Mouse (Mus musculus) megakaryocyte, embryonic 14.5 days (primary cell): ENCODE results near the gene Zbtb8os. TPM values are rescaled to one million over a fixed set of nuclear protein-coding genes. Genes with fewer than 3 reads are reported as not detected.

ENCODE experiments used
- H3K27me3 ChIP-seq: replicated peaks from 2 replicates; pipeline ENCODE3; 2012; ENCODE audit warnings: inconsistent platforms
- H3K36me3 ChIP-seq: replicated peaks from 2 replicates; pipeline ENCODE3; 2012; ENCODE audit warnings: low read length, inconsistent platforms, mixed read lengths
- H3K4me1 ChIP-seq: 2 replicates; pipeline ENCODE4 v1.6.1; 2012; ENCODE audit warnings: inconsistent platforms
- H3K4me3 ChIP-seq: replicated peaks from 2 replicates; pipeline ENCODE3; 2012; ENCODE audit warnings: moderate library complexity, mild to moderate bottlenecking, inconsistent platforms
- H3K9me3 ChIP-seq: 2 replicates; pipeline ENCODE4 v1.6.1; 2012; ENCODE audit warnings: inconsistent platforms
- FLI1 ChIP-seq: IDR thresholded peaks from 2 replicates; pipeline ENCODE4 v1.6.1; 2012; ENCODE audit warnings: low read length, inconsistent platforms, mixed read lengths
- GATA1 ChIP-seq: IDR thresholded peaks from 3 replicates; pipeline ENCODE4 v1.6.1; 2012; ENCODE audit warnings: mixed read lengths, low read length, inconsistent platforms, borderline replicate concordance
- polyA plus RNA-seq: library from polyadenylated mRNA; stranded (reverse); fragments of >175 nt; gene quantifications from 2 replicates; pipeline ENCODE4 v1.2.3, GENCODE M21; 2012; ENCODE audit warnings: low replicate concordance; ENCODE audit not compliant: insufficient read depth

Gene Zbtb8os
- polyA plus RNA-seq, 1 experiment = 3.9 TPM

DNA sequence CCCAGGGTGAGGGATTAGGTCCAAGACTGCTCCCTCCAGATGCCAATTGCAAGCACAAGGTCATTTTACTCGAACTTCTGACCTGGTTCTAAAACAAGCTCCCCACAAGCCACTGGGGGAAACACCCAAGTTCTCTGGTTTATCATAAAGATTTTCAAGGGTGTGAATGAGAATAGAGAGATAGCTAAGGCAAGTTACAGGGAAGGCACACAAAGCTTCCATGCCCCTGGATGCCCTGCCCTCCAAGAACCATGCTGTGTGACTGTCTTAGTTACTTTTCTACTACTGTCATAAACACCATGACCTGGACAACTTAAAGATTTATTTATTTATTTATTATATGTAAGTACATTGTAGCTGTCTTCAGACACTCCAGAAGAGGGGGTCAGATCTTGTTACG lies 51.5 kb downstream of the Zbtb8os start:
- no peak for TF ChIP-seq FLI1
- Histone ChIP-seq H3K36me3 (no peaks in the 10 kb centered on the region), H3K4me1 (peaks cover 68% of the 10 kb centered on the region), H3K27me3 (no peaks in the 10 kb centered on the region), H3K9me3 (no peaks in the 10 kb centered on the region), H3K4me3 (no peak overlapping the region)

GRCm38 (mm10) chr4:129388404-129388803 lies 52.9 kb downstream of the Zbtb8os start:
- TF ChIP-seq GATA1 (no peak), FLI1 (no peak)
- Histone ChIP-seq H3K36me3 (no peaks in the 10 kb centered on the region), H3K27me3 (peaks cover 10% of the 10 kb centered on the region), H3K4me1 (peaks cover 63% of the 10 kb centered on the region), H3K9me3 (no peaks in the 10 kb centered on the region), H3K4me3 (no peak overlapping the region)

- Histone ChIP-seq H3K36me3 (no peaks in the 10 kb centered on the region), H3K4me1 (peaks cover 54% of the 10 kb centered on the region), H3K9me3 (no peaks in the 10 kb centered on the region), H3K27me3 (peaks cover 16% of the 10 kb centered on the region), H3K4me3 (no peak overlapping the region)
- TF ChIP-seq GATA1 (no peak), FLI1 (no peak)
Measured at GRCm38 (mm10) chr4:129390216-129390743, 54.8 kb downstream of the Zbtb8os start.

DNA sequence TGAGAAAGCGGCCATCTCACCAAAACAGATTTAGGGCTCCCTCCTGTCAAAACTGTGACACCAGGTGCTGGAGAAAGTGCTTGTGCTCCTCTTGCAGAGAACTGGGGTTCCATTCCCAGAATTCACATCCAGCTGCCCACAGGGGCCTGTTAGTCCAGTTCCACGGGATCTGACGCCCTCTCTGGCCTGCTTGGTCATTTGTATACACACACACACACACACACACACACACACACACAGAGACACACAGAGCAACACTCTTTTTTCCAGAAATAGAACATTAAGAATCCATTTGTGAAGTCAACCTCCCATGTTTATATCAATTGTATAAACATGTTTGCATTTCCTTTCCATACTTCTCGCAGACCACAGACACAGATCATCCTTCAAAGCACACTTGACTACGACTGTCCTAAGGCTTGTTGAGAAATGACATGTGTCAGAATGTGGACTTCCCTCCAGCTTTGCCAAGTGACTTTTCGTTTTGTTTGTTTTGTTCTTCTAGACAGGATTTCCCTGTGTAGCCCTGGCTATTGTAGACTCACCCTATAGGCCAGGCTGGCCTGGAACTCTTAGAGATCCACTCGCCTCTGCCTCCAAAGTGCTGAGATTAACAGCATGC lies 55.6 kb downstream of the Zbtb8os start:
- Histone ChIP-seq H3K4me1 (peaks cover 50% of the 10 kb centered on the region), H3K9me3 (no peaks in the 10 kb centered on the region), H3K4me3 (no peak overlapping the region), H3K27me3 (peaks cover 18% of the 10 kb centered on the region), H3K36me3 (no peaks in the 10 kb centered on the region)
- TF ChIP-seq FLI1 = no peak
- no peak for TF ChIP-seq GATA1

- TF ChIP-seq FLI1 = no peak
- TF ChIP-seq GATA1 = no peak
- H3K36me3 ChIP-seq = no peaks in the 10 kb centered on the region
- peak overlapping the region; percentile 72 for H3K4me3 ChIP-seq
- peaks cover 39% of the 10 kb centered on the region for H3K4me1 ChIP-seq
- peaks cover 3% of the 10 kb centered on the region; the same call in 1 of the 2 replicates for H3K9me3 ChIP-seq
- H3K27me3 ChIP-seq = peaks cover 22% of the 10 kb centered on the region
Measured at GRCm38 (mm10) chr4:129394089-129394870, 58.8 kb downstream of the Zbtb8os start.

GRCm38 (mm10) chr4:129396960-129397359 lies 61.5 kb downstream of the Zbtb8os start:
- H3K36me3 ChIP-seq = no peaks in the 10 kb centered on the region
- TF ChIP-seq GATA1 = no peak
- no peak for TF ChIP-seq FLI1
- H3K4me1 ChIP-seq = peaks cover 19% of the 10 kb centered on the region
- H3K27me3 ChIP-seq = peaks cover 23% of the 10 kb centered on the region
- H3K9me3 ChIP-seq = peaks cover 3% of the 10 kb centered on the region; the same call in 1 of the 2 replicates
- no peak overlapping the region for H3K4me3 ChIP-seq

- TF ChIP-seq GATA1 (no peak), FLI1 (no peak)
- peaks cover 17% of the 10 kb centered on the region for H3K27me3 ChIP-seq
Measured at GRCm38 (mm10) chr4:129399813-129400212, 64.3 kb downstream of the Zbtb8os start.

More at GRCm38 (mm10) chr4:129399813-129400212, 64.3 kb downstream of the Zbtb8os start:
- Histone ChIP-seq H3K36me3 (no peaks in the 10 kb centered on the region), H3K9me3 (peaks cover 3% of the 10 kb centered on the region; the same call in 1 of the 2 replicates), H3K4me1 (0 out of 2 replicates have a peak, but pooled peaks cover 3% of the 10 kb centered on the region), H3K4me3 (no peak overlapping the region)

Other genes with a start within 250 kb of the Zbtb8os start
- not detected in 2 replicates for gene Tmem54, start 230.1 kb upstream of the Zbtb8os start, polyA plus RNA-seq
- gene Hpca, start 213.7 kb upstream of the Zbtb8os start, polyA plus RNA-seq = not detected in 2 replicates
- 0.80 TPM in 1 of 2 replicates, not detected in the other for gene Fndc5, start 198.7 kb upstream of the Zbtb8os start, polyA plus RNA-seq
- gene S100pbp, start 146.0 kb upstream of the Zbtb8os start, polyA plus RNA-seq = 0.90 and 2.0 TPM in 2 replicates
- 2.2 and 17.4 TPM in 2 replicates for gene Yars, start 145.9 kb upstream of the Zbtb8os start, polyA plus RNA-seq
- 6.4 and 8.7 TPM in 2 replicates for gene C77080, start 74.3 kb upstream of the Zbtb8os start, polyA plus RNA-seq
- gene Sync, start 48.1 kb upstream of the Zbtb8os start, polyA plus RNA-seq = not detected in 2 replicates
- 2.0 and 20.5 TPM in 2 replicates for gene Rbbp4, start 325 bp upstream of the Zbtb8os start, polyA plus RNA-seq
- gene Zbtb8a, start 42.4 kb downstream of the Zbtb8os start, polyA plus RNA-seq = 0.29 TPM in 1 of 2 replicates, not detected in the other
- gene Zbtb8b, start 105.2 kb downstream of the Zbtb8os start, polyA plus RNA-seq = not detected in 2 replicates
- 19.2 and 43.3 TPM in 2 replicates for gene Bsdc1, start 125.9 kb downstream of the Zbtb8os start, polyA plus RNA-seq
- not detected in 2 replicates for gene Tssk3, start 155.3 kb downstream of the Zbtb8os start, polyA plus RNA-seq
- 2.1 TPM in 1 of 2 replicates, not detected in the other for gene Fam229a, start 155.5 kb downstream of the Zbtb8os start, polyA plus RNA-seq
- gene Marcksl1, start 177.9 kb downstream of the Zbtb8os start, polyA plus RNA-seq = 5.0 and 61.7 TPM in 2 replicates
- 6.0 and 38.0 TPM in 2 replicates for gene Hdac1, start 207.0 kb downstream of the Zbtb8os start, polyA plus RNA-seq
- 1.7 TPM in 1 of 2 replicates, not detected in the other for gene Lck, start 237.9 kb downstream of the Zbtb8os start, polyA plus RNA-seq
- not detected in 2 replicates for gene Fam167b, start 242.9 kb downstream of the Zbtb8os start, polyA plus RNA-seq